9 mouse cellular contexts compared by ENCODE assay signal in the genomic region with DNA sequence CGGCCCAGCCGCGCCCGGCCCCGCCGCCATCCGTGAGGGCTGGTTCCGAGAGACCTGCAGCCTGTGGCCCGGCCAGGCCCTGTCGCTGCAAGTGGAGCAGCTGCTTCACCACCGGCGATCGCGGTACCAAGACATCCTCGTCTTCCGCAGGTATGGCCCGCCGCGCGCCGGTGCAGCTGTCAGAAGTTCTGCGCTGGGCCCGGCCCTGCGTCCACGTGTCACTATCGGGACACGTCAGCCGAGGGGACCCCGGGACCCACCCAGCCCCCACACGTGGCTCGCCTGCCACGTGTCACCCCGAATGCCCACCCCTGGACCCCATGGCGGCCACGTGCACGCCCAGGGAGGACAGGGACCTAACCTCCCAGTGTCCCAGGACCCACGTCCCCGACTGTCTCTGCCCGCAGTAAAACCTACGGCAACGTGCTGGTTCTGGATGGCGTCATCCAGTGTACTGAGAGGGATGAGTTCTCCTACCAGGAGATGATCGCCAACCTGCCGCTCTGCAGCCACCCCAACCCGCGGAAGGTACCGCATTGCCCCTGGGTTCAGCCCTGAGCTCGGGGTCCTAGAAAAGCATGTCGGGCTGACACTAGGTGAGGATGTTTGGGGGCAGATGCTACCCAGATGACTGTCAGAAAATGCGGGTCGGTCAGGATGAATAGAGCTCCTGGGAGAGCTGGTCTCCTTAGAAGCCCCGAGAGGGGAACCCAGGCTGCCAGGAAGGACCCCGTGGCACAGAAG. TPM values are rescaled to one million over a fixed set of nuclear protein-coding genes. Genes with fewer than 3 reads are reported as not detected.
DNase-seq lines count a peak whose midpoint lies in the region; ATAC-seq lines count a peak whose summit lies in the region.
"Had no signal": no experiment of that assay in that cellular context is flagged by ENCODE, and none has a peak within 500 bp of the region (broad histone marks: within the 10 kb centered on the region; RNA-seq: fewer than 3 reads in every experiment).

No protein-coding gene starts in this region.

- WGBS in forebrain, embryonic 11.5 days: under 1% methylated on average over 53 of the region's 53 CpGs
- WGBS in neural tube, embryonic 13.5 days: under 1% methylated on average over 51 of the region's 53 CpGs

- H3K9me3 ChIP-seq in forebrain, embryonic 11.5 days (ENCODE audit: control insufficient read depth, low read length): no peaks in the 10 kb centered on the region
- H3K9me3 ChIP-seq in neural tube, embryonic 13.5 days: no peaks in the 10 kb centered on the region

- DNase-seq in gastrocnemius, adult 18-20 months (ENCODE audit: low spot score): peak; percentile 15
- no peak for DNase-seq in gastrocnemius, postnatal 4 days (ENCODE audit: low spot score in 2 of 2)
- DNase-seq in right cerebral cortex, postnatal 4 days: peak; percentile 56
- DNase-seq in right cerebral cortex, adult 18-20 months: no peak
- no peak for DNase-seq in forebrain, embryonic 11.5 days (ENCODE audit: low spot score)
- DNase-seq in liver: peak; percentile 58
- DNase-seq in layer of hippocampus, adult 11-12 months (ENCODE audit: low spot score): no peak

- H3K27me3 ChIP-seq in forebrain, embryonic 11.5 days (ENCODE audit: control insufficient read depth, insufficient read depth, low read length): no peaks in the 10 kb centered on the region
- no peaks in the 10 kb centered on the region for H3K27me3 ChIP-seq in neural tube, embryonic 13.5 days

- peaks cover 9% of the 10 kb centered on the region for H3K4me1 ChIP-seq in forebrain, embryonic 11.5 days (replicated peaks; ENCODE audit: control insufficient read depth, insufficient read depth, low read length)
- peaks cover 19% of the 10 kb centered on the region for H3K4me1 ChIP-seq in neural tube, embryonic 13.5 days (replicated peaks)

- H3K36me3 ChIP-seq in forebrain, embryonic 11.5 days (ENCODE audit: control insufficient read depth, insufficient read depth, low read length): peaks cover 8% of the 10 kb centered on the region
- H3K36me3 ChIP-seq in neural tube, embryonic 13.5 days: peaks cover 38% of the 10 kb centered on the region

- peak overlapping the region; percentile 62 for H3K4me2 ChIP-seq in forebrain, embryonic 11.5 days (ENCODE audit: low read depth, low read length, severe bottlenecking)
- H3K4me2 ChIP-seq in neural tube, embryonic 13.5 days: peak overlapping the region; percentile 87

- H3K27ac ChIP-seq in forebrain, embryonic 11.5 days (ENCODE audit: low read depth, low read length): no peak overlapping the region
- H3K27ac ChIP-seq in neural tube, embryonic 13.5 days (replicated peaks): peak overlapping the region; percentile 67

- peak overlapping the region; percentile 79 for H3K9ac ChIP-seq in forebrain, embryonic 11.5 days (ENCODE audit: low read length)
- peak overlapping the region; percentile 89 for H3K9ac ChIP-seq in neural tube, embryonic 13.5 days

- peak; percentile 54 for ATAC-seq in forebrain, embryonic 11.5 days (replicated peaks; ENCODE audit: low FRiP score)
- ATAC-seq in neural tube, embryonic 13.5 days (ENCODE audit: low read depth): peak; percentile 71

- peak overlapping the region; percentile 71 for H3K4me3 ChIP-seq in forebrain, embryonic 11.5 days (ENCODE audit: low read depth, low read length)
- H3K4me3 ChIP-seq in neural tube, embryonic 13.5 days: peak overlapping the region; percentile 90

RNA-seq across cellular contexts. Expression of gene Srm, which starts 0.5 kb away (rescaled TPM):
- 1 to 10 TPM; 8.7 to 9.5 TPM for total RNA-seq in gastrocnemius, adult 18-20 months (2021)
- 10 to 100 TPM; 44.0 to 47.6 TPM for total RNA-seq in gastrocnemius, postnatal 4 days (2021)
- polyA plus RNA-seq in forebrain, embryonic 11.5 days (2014; fragmentation: Nextera tagmentation; extraction: Ambion mirVana): 206 and 222 TPM in 2 replicates
- 159 and 160 TPM in 2 replicates for polyA plus RNA-seq in neural tube, embryonic 13.5 days (2015; fragmentation: Nextera tagmentation; extraction: Ambion mirVana)

RNA-seq across cellular contexts. Expression of gene Masp2, which starts 10.5 kb away (rescaled TPM):
- under 1 TPM; 0.16 to 0.64 TPM for total RNA-seq in gastrocnemius, adult 18-20 months (2021)
- under 1 TPM; 0.52 to 0.88 TPM for total RNA-seq in gastrocnemius, postnatal 4 days (2021)
- 0.36 TPM in 1 of 2 replicates, not detected in the other for polyA plus RNA-seq in forebrain, embryonic 11.5 days (2014; fragmentation: Nextera tagmentation; extraction: Ambion mirVana)
- 0.58 and 1.1 TPM in 2 replicates for polyA plus RNA-seq in neural tube, embryonic 13.5 days (2015; fragmentation: Nextera tagmentation; extraction: Ambion mirVana)

RNA-seq across cellular contexts. Expression of gene Exosc10, which starts 33.6 kb away (rescaled TPM):
- total RNA-seq in gastrocnemius, adult 18-20 months (2021): 10 to 100 TPM; 19.6 to 20.4 TPM
- total RNA-seq in gastrocnemius, postnatal 4 days (2021): 10 to 100 TPM; 47.6 to 48.7 TPM
- polyA plus RNA-seq in forebrain, embryonic 11.5 days (2014; fragmentation: Nextera tagmentation; extraction: Ambion mirVana): 99.1 and 108 TPM in 2 replicates
- polyA plus RNA-seq in neural tube, embryonic 13.5 days (2015; fragmentation: Nextera tagmentation; extraction: Ambion mirVana): 80.1 and 85.1 TPM in 2 replicates

RNA-seq across cellular contexts. Expression of gene Tardbp, which starts 35.0 kb away (rescaled TPM):
- 100 to 1,000 TPM; 112 to 130 TPM for total RNA-seq in gastrocnemius, adult 18-20 months (2021)
- total RNA-seq in gastrocnemius, postnatal 4 days (2021): 100 to 1,000 TPM; 200 to 267 TPM
- polyA plus RNA-seq in forebrain, embryonic 11.5 days (2014; fragmentation: Nextera tagmentation; extraction: Ambion mirVana): 225 and 238 TPM in 2 replicates
- 223 and 264 TPM in 2 replicates for polyA plus RNA-seq in neural tube, embryonic 13.5 days (2015; fragmentation: Nextera tagmentation; extraction: Ambion mirVana)

RNA-seq across cellular contexts. Expression of gene Gm572, which starts 51.3 kb away (rescaled TPM):
- total RNA-seq in gastrocnemius, adult 18-20 months (2021): 1 to 10 TPM; 5.8 to 6.3 TPM
- total RNA-seq in gastrocnemius, postnatal 4 days (2021): 1 to 10 TPM; 7.3 to 8.7 TPM
- not detected in 2 replicates for polyA plus RNA-seq in forebrain, embryonic 11.5 days (2014; fragmentation: Nextera tagmentation; extraction: Ambion mirVana)
- not detected in 2 replicates for polyA plus RNA-seq in neural tube, embryonic 13.5 days (2015; fragmentation: Nextera tagmentation; extraction: Ambion mirVana)
- total RNA-seq: left cerebral cortex, adult 18-20 months had no signal

Comparison
In these comparisons a context has a peak if more than half of its experiments do, and no peak if none do; other contexts are left out.
1. DNase-seq: peak in gastrocnemius, adult 18-20 months (single experiment), right cerebral cortex, postnatal 4 days (single experiment) and liver (single experiment); none in gastrocnemius, postnatal 4 days (0 of 2), right cerebral cortex, adult 18-20 months (single experiment), forebrain, embryonic 11.5 days (single experiment) and layer of hippocampus, adult 11-12 months (single experiment).
2. RNA of gene Srm, which starts 0.5 kb away (total RNA-seq): 44.0 to 47.6 TPM in gastrocnemius, postnatal 4 days; 8.7 to 9.5 TPM in gastrocnemius, adult 18-20 months; every median in the first group is over 4 times any median in the second.